Mouse (Mus musculus) heart, postnatal 0 days (tissue): ENCODE measurements around the gene Rap1gap2.

Experiments
- CTCF ChIP-seq: IDR thresholded peaks from 2 replicates; pipeline ENCODE4 v1.5.1; 2016; ENCODE audit warnings: antibody characterized with exemption, control low read depth, low read depth
- EP300 ChIP-seq: IDR thresholded peaks from 2 replicates; pipeline ENCODE4 v1.6.1; 2016; ENCODE audit warnings: antibody characterized with exemption, low read depth

DNA sequence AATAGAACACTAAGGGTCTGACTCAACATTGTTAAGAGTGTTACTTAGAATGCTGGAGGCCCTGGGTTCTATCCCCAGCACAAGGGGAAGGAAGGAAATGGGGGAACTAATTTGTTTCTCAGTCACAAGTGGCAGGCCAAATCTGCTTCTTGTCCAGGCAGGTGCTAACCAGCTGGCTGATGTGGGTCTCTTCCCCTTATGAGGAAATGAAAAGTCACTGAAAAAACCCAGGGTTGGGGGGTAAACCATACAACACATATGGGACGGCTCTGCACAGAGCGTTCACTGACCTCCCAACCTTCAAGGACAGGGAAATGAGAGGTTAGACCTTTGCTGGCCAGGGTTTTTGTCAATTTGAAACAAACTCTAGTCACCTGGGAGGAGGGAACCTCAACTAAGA is 77.7 kb downstream of the Rap1gap2 start:
- TF ChIP-seq CTCF: no peak
- no peak for TF ChIP-seq EP300
